Mouse (Mus musculus): Measurements from ENCODE around the gene Qser1.

- no peak for TF ChIP-seq USF1 (IDR thresholded peaks at IDR 0.05; ENCODE audit: low read depth)
- no peak for TF ChIP-seq MAX (IDR thresholded peaks at IDR 0.05; ENCODE audit: low read depth)
These were observed 80.3 kb downstream of the Qser1 start for GRCm38 (mm10) chr2:104736241-104736640.
